ENCODE assay signal across 9 mouse cellular contexts in genomic region chrX:140503905-140504304, GRCm38 (mm10). TPM values are rescaled to one million over a fixed set of nuclear protein-coding genes. Genes with fewer than 3 reads are reported as not detected.
DNase-seq lines count a peak whose midpoint lies in the region; ATAC-seq and TF ChIP-seq lines count a peak whose summit lies in the region.
"Had no signal": no experiment of that assay in that cellular context is flagged by ENCODE, and none has a peak within 500 bp of the region (broad histone marks: within the 10 kb centered on the region; RNA-seq: fewer than 3 reads in every experiment).

No protein-coding gene starts in this region.

- TF ChIP-seq CTCF in bone marrow, adult 2 months (IDR thresholded peaks at IDR 0.05; ENCODE audit: control insufficient read depth, insufficient read depth, low read length): peak; percentile 42; the same call in 1 of the 2 replicates

- no peaks in the 10 kb centered on the region for H3K9me3 ChIP-seq in midbrain, embryonic 11.5 days (ENCODE audit: control insufficient read depth, low read length)
- no peaks in the 10 kb centered on the region for H3K9me3 ChIP-seq in midbrain, embryonic 15.5 days
- H3K9me3 ChIP-seq in intestine, embryonic 16.5 days (ENCODE audit: control insufficient read depth, low read length): no peaks in the 10 kb centered on the region

- no peaks in the 10 kb centered on the region for H3K36me3 ChIP-seq in midbrain, embryonic 11.5 days (ENCODE audit: control insufficient read depth, insufficient read depth, low read length)
- no peaks in the 10 kb centered on the region for H3K36me3 ChIP-seq in midbrain, embryonic 15.5 days (replicated peaks)
- H3K36me3 ChIP-seq in intestine, embryonic 16.5 days (ENCODE audit: control insufficient read depth, insufficient read depth, low read length): no peaks in the 10 kb centered on the region
- H3K36me3 ChIP-seq in myocyte (ENCODE audit: control insufficient read depth, insufficient read depth): no peaks in the 10 kb centered on the region

- no peak overlapping the region for H3K27ac ChIP-seq in midbrain, embryonic 11.5 days (ENCODE audit: low read depth, low read length)
- no peak overlapping the region for H3K27ac ChIP-seq in midbrain, embryonic 15.5 days
- H3K27ac ChIP-seq in bone marrow, adult 2 months (ENCODE audit: control insufficient read depth, insufficient read depth, low read depth, low read length, poor library complexity): peak overlapping the region; percentile 54; the same call in 1 of the 2 replicates
- peak overlapping the region; percentile 33; the same call in 1 of the 2 replicates for H3K27ac ChIP-seq in intestine, embryonic 16.5 days (ENCODE audit: low read length)

- peak; percentile 71 for ATAC-seq in midbrain, embryonic 11.5 days (ENCODE audit: low FRiP score)
- ATAC-seq in midbrain, embryonic 15.5 days (replicated peaks): no peak
- ATAC-seq in erythroid progenitor cell, adult 5-6 weeks (replicated peaks; ENCODE audit: low FRiP score, poor library complexity, severe bottlenecking): peak; percentile 59; the same call in 1 of the 2 replicates
- ATAC-seq in intestine, embryonic 16.5 days: peak; percentile 24; the same call in 1 of the 2 replicates

- H3ac ChIP-seq in myocyte (ENCODE audit: control insufficient read depth, insufficient read length): no peak overlapping the region

- TF ChIP-seq POLR2A in bone marrow, adult 2 months (IDR thresholded peaks at IDR 0.05; ENCODE audit: borderline replicate concordance, control insufficient read depth, low read depth, low read length): no peak
- no peak for TF ChIP-seq POLR2A in myocyte (IDR thresholded peaks at IDR 0.05; ENCODE audit: insufficient read length, low read depth)

- no peak overlapping the region for H3K4me3 ChIP-seq in midbrain, embryonic 11.5 days (ENCODE audit: low read depth, low read length)
- no peak overlapping the region for H3K4me3 ChIP-seq in midbrain, embryonic 15.5 days
- H3K4me3 ChIP-seq in bone marrow, adult 2 months (replicated peaks; ENCODE audit: control insufficient read depth, low read depth, low read length): no peak overlapping the region
- no peak overlapping the region for H3K4me3 ChIP-seq in intestine, embryonic 16.5 days (ENCODE audit: low read length)
- no peak overlapping the region for H3K4me3 ChIP-seq in myocyte
- H3K4me3 ChIP-seq: erythroblast, embryonic 14.5 days had no signal

- H3K4me1 ChIP-seq in midbrain, embryonic 11.5 days (ENCODE audit: control insufficient read depth, insufficient read depth, low read length): peaks cover 7% of the 10 kb centered on the region; the same call in 1 of the 2 replicates
- no peaks in the 10 kb centered on the region for H3K4me1 ChIP-seq in midbrain, embryonic 15.5 days
- peaks cover 3% of the 10 kb centered on the region; the same call in 1 of the 2 replicates for H3K4me1 ChIP-seq in bone marrow, adult 2 months (ENCODE audit: control insufficient read depth, insufficient read depth, low read length)
- 0 out of 2 replicates have a peak, but pooled peaks cover 7% of the 10 kb centered on the region for H3K4me1 ChIP-seq in intestine, embryonic 16.5 days (ENCODE audit: control insufficient read depth, insufficient read depth, low read length)

- H3K9ac ChIP-seq in midbrain, embryonic 11.5 days (ENCODE audit: low read length): no peak overlapping the region
- no peak overlapping the region for H3K9ac ChIP-seq in midbrain, embryonic 15.5 days
- no peak overlapping the region for H3K9ac ChIP-seq in intestine, embryonic 16.5 days (ENCODE audit: low read depth, low read length)

- peak; percentile 94 for DNase-seq in midbrain, embryonic 11.5 days (ENCODE audit: low spot score, missing footprints)
- DNase-seq in liver: peak; percentile 65
- peak; percentile 80 for DNase-seq in thymus, postnatal 0 days (ENCODE audit: low spot score)

- peaks cover 5% of the 10 kb centered on the region; the same call in 1 of the 2 replicates for H3K27me3 ChIP-seq in midbrain, embryonic 11.5 days (ENCODE audit: control insufficient read depth, insufficient read depth, low read length)
- H3K27me3 ChIP-seq in midbrain, embryonic 15.5 days (replicated peaks): peaks cover 14% of the 10 kb centered on the region; the same call in 1 of the 2 replicates
- no peaks in the 10 kb centered on the region for H3K27me3 ChIP-seq in intestine, embryonic 16.5 days (replicated peaks; ENCODE audit: control insufficient read depth, insufficient read depth, low read length)
- no peaks in the 10 kb centered on the region for H3K27me3 ChIP-seq in myocyte (ENCODE audit: control insufficient read depth, insufficient read depth, insufficient read length)

- no peaks in the 10 kb centered on the region for H3K79me2 ChIP-seq in myocyte (ENCODE audit: control insufficient read depth, insufficient read depth)

- WGBS in midbrain, embryonic 11.5 days: 25% methylated on average over 7 of the region's 7 CpGs
- WGBS in midbrain, embryonic 15.5 days: 19% methylated on average over 7 of the region's 7 CpGs
- WGBS in bone marrow, adult 2 months: 12% methylated on average over 7 of the region's 7 CpGs
- 14% methylated on average over 7 of the region's 7 CpGs for WGBS in intestine, embryonic 16.5 days

- H3K4me2 ChIP-seq in midbrain, embryonic 11.5 days: no peak overlapping the region
- H3K4me2 ChIP-seq in midbrain, embryonic 15.5 days: no peak overlapping the region
- H3K4me2 ChIP-seq in intestine, embryonic 16.5 days (ENCODE audit: low read depth, low read length): no peak overlapping the region
- H3K4me2 ChIP-seq in myocyte (ENCODE audit: low read depth): peak overlapping the region; percentile 19

TF ChIP-seq in myocyte, 11 proteins besides CTCF, POLR2A, EP300 and RAD21:
- TF ChIP-seq E2F4 (IDR thresholded peaks at IDR 0.05; ENCODE audit: insufficient read depth) (no peak), CEBPB (IDR thresholded peaks at IDR 0.05; ENCODE audit: insufficient read depth, poor library complexity, severe bottlenecking) (no peak), MYOG (IDR thresholded peaks at IDR 0.05; ENCODE audit: control insufficient read depth in 1 of 3, insufficient read depth in 1 of 3, insufficient read length in 2 of 3, low read depth in 2 of 3) (no peak), POLR2AphosphoS2 (IDR thresholded peaks at IDR 0.05; ENCODE audit: insufficient read length, low read depth) (no peak), TCF12 (IDR thresholded peaks at IDR 0.05; ENCODE audit: insufficient read depth, poor library complexity, severe bottlenecking) (no peak), TCF3 (IDR thresholded peaks at IDR 0.05; ENCODE audit: insufficient read length, low read depth) (no peak), REST (IDR thresholded peaks at IDR 0.05; ENCODE audit: insufficient read depth, insufficient read length) (no peak), MAX (IDR thresholded peaks at IDR 0.05; ENCODE audit: low read depth) (no peak)

RNA-seq across cellular contexts. Expression of gene Prps1, which starts 47.5 kb away (rescaled TPM):
- 83.0 and 92.2 TPM in 2 replicates for polyA plus RNA-seq in midbrain, embryonic 11.5 days (2014; fragmentation: Nextera tagmentation; extraction: Ambion mirVana)
- 78.5 and 78.9 TPM in 2 replicates for polyA plus RNA-seq in midbrain, embryonic 15.5 days (2015; fragmentation: Nextera tagmentation; extraction: Ambion mirVana)
- 22.9 and 24.5 TPM in 2 replicates for polyA plus RNA-seq in bone marrow, adult 2 months (2011; ENCODE audit: insufficient read depth, insufficient read length, low replicate concordance, missing spikeins)
- 17.2 and 24.5 TPM in 2 replicates for total RNA-seq in erythroid progenitor cell, adult 5-6 weeks (2015; ENCODE audit: low replicate concordance)
- 12.7 and 14.4 TPM in 2 replicates for total RNA-seq in erythroid progenitor cell, adult 5-6 weeks (2017; ENCODE audit: low replicate concordance)
- 17.3 and 19.7 TPM in 2 replicates for polyA plus RNA-seq in intestine, embryonic 16.5 days (2015; fragmentation: Nextera tagmentation; extraction: Ambion mirVana)
- polyA plus RNA-seq in myocyte (2012; fragmentation: generic; extraction: Trizol): 26.9 TPM
- polyA plus RNA-seq in thymus, postnatal 0 days (2015; fragmentation: Nextera tagmentation; extraction: Ambion mirVana): 71.9 and 72.7 TPM in 2 replicates

Comparison
In these comparisons a context has a peak if more than half of its experiments do, and no peak if none do; other contexts are left out.
1. H3K27ac ChIP-seq: peak in bone marrow, adult 2 months (single experiment) and intestine, embryonic 16.5 days (single experiment); none in midbrain, embryonic 11.5 days (single experiment) and midbrain, embryonic 15.5 days (single experiment).
2. Peak in every context shown above with its lines, with median percentiles within 50 percentile points of each other: DNase-seq.